Mouse (Mus musculus) heart, postnatal 0 days (tissue): ENCODE data around the gene Clip2.

Experiments used
- CTCF ChIP-seq: IDR thresholded peaks from 2 replicates; pipeline ENCODE4 v1.5.1; 2016; ENCODE audit warnings: antibody characterized with exemption, control low read depth, low read depth
- EP300 ChIP-seq: IDR thresholded peaks from 2 replicates; pipeline ENCODE4 v1.6.1; 2016; ENCODE audit warnings: antibody characterized with exemption, low read depth

DNA sequence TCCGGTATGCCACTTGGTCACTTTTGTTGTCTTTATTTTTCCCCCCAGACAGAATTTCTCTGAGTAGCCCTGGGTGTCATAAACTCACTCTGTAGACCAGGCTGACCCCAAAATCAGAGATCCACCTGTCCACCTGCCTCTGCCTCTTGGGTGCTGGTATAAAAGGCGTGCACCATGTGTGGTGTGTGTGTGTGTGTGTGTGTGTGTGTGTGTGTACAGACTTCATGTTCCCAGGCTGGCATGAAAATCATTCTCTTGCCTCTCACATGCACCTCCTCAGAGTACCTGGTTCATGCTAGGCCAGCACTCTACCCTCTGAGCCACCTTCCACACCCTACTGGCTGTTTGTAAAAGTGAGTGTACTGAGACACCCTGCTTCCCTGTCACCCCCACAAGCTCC, 89.9 kb downstream of the Clip2 start:
- no peak for TF ChIP-seq CTCF
- no peak for TF ChIP-seq EP300
